Mouse (Mus musculus): ENCODE measurements around the gene Rasa3. TPM values are rescaled to one million over a fixed set of nuclear protein-coding genes. Genes with fewer than 3 reads are reported as not detected.

The Rasa3 gene
- polyA plus RNA-seq, 1 experiment from 2014 or later: 28.1 TPM

- no peak for DNase-seq (ENCODE audit: low read depth, low spot score)
These were observed 6.7 kb upstream of the Rasa3 start for GRCm38 (mm10) chr8:13684131-13684530.

GRCm38 (mm10) chr8:13678182-13678581 is 779 bp upstream of the Rasa3 start:
- DNase-seq (ENCODE audit: low read depth, low spot score): no peak
- no peaks in the 10 kb centered on the region for H3K27me3 ChIP-seq
- no peak for ATAC-seq
- TF ChIP-seq CTCF (IDR thresholded peaks at IDR 0.05): no peak
- in situ Hi-C loops (cut with MboI; ENCODE audit: low pct_unique_long_range_greater_than_20kb): loop anchor here (5.0 kb wide), 4 partner anchors 49 to 126 kb away; no protein-coding TSS in a partner anchor
- CTCF ChIA-PET: interaction anchor here (1.8 kb wide), 1 partner anchor 37 kb away, joined by 3 read pairs; no protein-coding TSS in a partner anchor
- POLR2A ChIA-PET: interaction anchor here (0.6 kb wide), 1 partner anchor 28 kb away, joined by 3 read pairs; no protein-coding TSS in a partner anchor

More at GRCm38 (mm10) chr8:13684131-13684530, 6.7 kb upstream of the Rasa3 start:
- CTCF ChIA-PET: interaction anchor here (1.0 to 2.2 kb wide), 2 partner anchors 11 to 17 kb away, joined by 3 to 5 read pairs; no protein-coding TSS in a partner anchor
- POLR2A ChIA-PET: no interaction called here
- no peaks in the 10 kb centered on the region for H3K27me3 ChIP-seq
- TF ChIP-seq CTCF (IDR thresholded peaks at IDR 0.05): no peak
- in situ Hi-C loops (cut with MboI; ENCODE audit: low pct_unique_long_range_greater_than_20kb): no loop called here
- ATAC-seq: no peak

- in situ Hi-C loops (cut with MboI; ENCODE audit: low pct_unique_long_range_greater_than_20kb): loop anchor here (5.0 kb wide), 4 partner anchors 50 to 125 kb away; no protein-coding TSS in a partner anchor
- TF ChIP-seq CTCF (IDR thresholded peaks at IDR 0.05): no peak
- ATAC-seq (peak; percentile 7), DNase-seq (ENCODE audit: low read depth, low spot score) (no peak)
- POLR2A ChIA-PET: no interaction called here
- H3K27me3 ChIP-seq: no peaks in the 10 kb centered on the region
- CTCF ChIA-PET: interaction anchor here (1.4 kb wide), 1 partner anchor 128 kb away, joined by 3 read pairs; no protein-coding TSS in a partner anchor
These were observed 546 bp downstream of the Rasa3 start for GRCm38 (mm10) chr8:13676701-13677412.

GRCm38 (mm10) chr8:13676302-13676700 is 1.1 kb downstream of the Rasa3 start:
- in situ Hi-C loops (cut with MboI; ENCODE audit: low pct_unique_long_range_greater_than_20kb): loop anchor here (5.0 kb wide), 4 partner anchors 51 to 124 kb away; no protein-coding TSS in a partner anchor
- no peak for DNase-seq (ENCODE audit: low read depth, low spot score)
- no peaks in the 10 kb centered on the region for H3K27me3 ChIP-seq
- peak; percentile 20 for ATAC-seq
- ChIA-PET POLR2A (no interaction called here), CTCF (interaction anchor here (1.4 kb wide), 1 partner anchor 127 kb away, joined by 3 read pairs; no protein-coding TSS in a partner anchor)
- no peak for TF ChIP-seq CTCF (IDR thresholded peaks at IDR 0.05)

- TF ChIP-seq CTCF (IDR thresholded peaks at IDR 0.05): no peak
- DNase-seq (ENCODE audit: low read depth, low spot score) (no peak), ATAC-seq (no peak)
- ChIA-PET CTCF (interaction anchor here (1.1 kb wide), 1 partner anchor 69 kb away, joined by 3 read pairs; no protein-coding TSS in a partner anchor), POLR2A (no interaction called here)
- no peaks in the 10 kb centered on the region for H3K27me3 ChIP-seq
- in situ Hi-C loops (cut with MboI; ENCODE audit: low pct_unique_long_range_greater_than_20kb): loop anchor here (5.0 kb wide), 4 partner anchors 52 to 123 kb away; no protein-coding TSS in a partner anchor
These were observed 1.9 kb downstream of the Rasa3 start for GRCm38 (mm10) chr8:13675524-13675923.

GRCm38 (mm10) chr8:13675121-13675520 is 2.3 kb downstream of the Rasa3 start:
- in situ Hi-C loops (cut with MboI; ENCODE audit: low pct_unique_long_range_greater_than_20kb): loop anchor here (5.0 kb wide), 4 partner anchors 52 to 123 kb away; no protein-coding TSS in a partner anchor
- no peak for DNase-seq (ENCODE audit: low read depth, low spot score)
- CTCF ChIA-PET: interaction anchor here (1.1 to 3.1 kb wide), 3 partner anchors 31 to 124 kb away, joined by 3 to 12 read pairs (median 7); no protein-coding TSS in a partner anchor
- POLR2A ChIA-PET: no interaction called here
- ATAC-seq: no peak
- H3K27me3 ChIP-seq: no peaks in the 10 kb centered on the region
- TF ChIP-seq CTCF (IDR thresholded peaks at IDR 0.05): no peak

GRCm38 (mm10) chr8:13674294-13675010 is 3.0 kb downstream of the Rasa3 start:
- H3K27me3 ChIP-seq: no peaks in the 10 kb centered on the region
- ATAC-seq (no peak), DNase-seq (ENCODE audit: low read depth, low spot score) (no peak)
- ChIA-PET POLR2A (interaction anchor here (0.6 kb wide), 1 partner anchor 117 kb away, joined by 3 read pairs; no protein-coding TSS in a partner anchor), CTCF (interaction anchor here (0.6 to 3.1 kb wide), 8 partner anchors 15 to 123 kb away, joined by 3 to 12 read pairs (median 4); no protein-coding TSS in a partner anchor)
- in situ Hi-C loops (cut with MboI; ENCODE audit: low pct_unique_long_range_greater_than_20kb): loop anchor here (5.0 kb wide), 4 partner anchors 53 to 122 kb away; no protein-coding TSS in a partner anchor
- no peak for TF ChIP-seq CTCF (IDR thresholded peaks at IDR 0.05)

GRCm38 (mm10) chr8:13673215-13673614 is 4.2 kb downstream of the Rasa3 start:
- TF ChIP-seq CTCF (IDR thresholded peaks at IDR 0.05): no peak
- ATAC-seq (peak; percentile 6), DNase-seq (ENCODE audit: low read depth, low spot score) (no peak)
- in situ Hi-C loops (cut with MboI; ENCODE audit: low pct_unique_long_range_greater_than_20kb): no loop called here
- CTCF ChIA-PET: interaction anchor here (1.0 to 3.1 kb wide), 7 partner anchors 23 to 122 kb away, joined by 3 to 12 read pairs (median 3); no protein-coding TSS in a partner anchor
- POLR2A ChIA-PET: interaction anchor here (0.7 to 1.5 kb wide), 2 partner anchors 9 to 70 kb away, joined by 3 to 4 read pairs; no protein-coding TSS in a partner anchor
- no peaks in the 10 kb centered on the region for H3K27me3 ChIP-seq

GRCm38 (mm10) chr8:13671246-13672003 is 6.0 kb downstream of the Rasa3 start:
- in situ Hi-C loops (cut with MboI; ENCODE audit: low pct_unique_long_range_greater_than_20kb): no loop called here

More at GRCm38 (mm10) chr8:13671246-13672003, 6.0 kb downstream of the Rasa3 start:
- DNase-seq (ENCODE audit: low read depth, low spot score) (no peak), ATAC-seq (no peak)
- CTCF ChIA-PET: interaction anchor here (1.6 kb wide), 1 partner anchor 120 kb away, joined by 3 read pairs; no protein-coding TSS in a partner anchor
- H3K27me3 ChIP-seq: no peaks in the 10 kb centered on the region
- no peak for TF ChIP-seq CTCF (IDR thresholded peaks at IDR 0.05)
- POLR2A ChIA-PET: interaction anchor here (0.7 kb wide), 1 partner anchor 78 kb away, joined by 3 read pairs; no protein-coding TSS in a partner anchor
